Mouse (Mus musculus) E14TG2a.4 (cell line): ENCODE measurements around the gene Pigq.

Experiments used
- CTCF ChIP-seq: conservative IDR thresholded peaks from 2 replicates; pipeline ENCODE4 v1.5.1; 2014; ENCODE audit warnings: low read length
- POU5F1 ChIP-seq: IDR thresholded peaks from 2 replicates; pipeline ENCODE4 v1.6.1; 2014; ENCODE audit warnings: low read length, borderline replicate concordance

DNA sequence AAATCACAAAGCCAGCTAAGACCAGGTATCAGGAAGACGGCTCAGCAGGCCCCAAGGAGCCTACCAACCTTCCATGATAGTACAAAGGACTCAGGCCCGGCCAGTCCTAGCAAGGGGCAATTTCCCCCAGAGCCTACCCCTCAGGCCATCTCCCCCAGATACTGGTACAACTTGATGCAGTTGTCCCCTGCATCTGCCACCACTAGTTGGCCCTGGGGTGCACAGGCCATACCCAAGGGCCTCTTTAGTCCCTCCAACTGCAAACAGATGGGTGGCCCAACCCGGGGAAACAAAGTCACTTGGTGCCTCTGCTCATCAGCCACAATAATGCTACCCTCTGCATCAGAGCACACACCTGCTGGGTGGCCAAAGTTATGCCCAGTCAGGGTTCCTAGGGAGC lies 1.5 kb downstream of the Pigq start:
- no peak for TF ChIP-seq CTCF
- no peak for TF ChIP-seq POU5F1
